Mouse (Mus musculus): ENCODE results near the gene Rabggta.

DNA sequence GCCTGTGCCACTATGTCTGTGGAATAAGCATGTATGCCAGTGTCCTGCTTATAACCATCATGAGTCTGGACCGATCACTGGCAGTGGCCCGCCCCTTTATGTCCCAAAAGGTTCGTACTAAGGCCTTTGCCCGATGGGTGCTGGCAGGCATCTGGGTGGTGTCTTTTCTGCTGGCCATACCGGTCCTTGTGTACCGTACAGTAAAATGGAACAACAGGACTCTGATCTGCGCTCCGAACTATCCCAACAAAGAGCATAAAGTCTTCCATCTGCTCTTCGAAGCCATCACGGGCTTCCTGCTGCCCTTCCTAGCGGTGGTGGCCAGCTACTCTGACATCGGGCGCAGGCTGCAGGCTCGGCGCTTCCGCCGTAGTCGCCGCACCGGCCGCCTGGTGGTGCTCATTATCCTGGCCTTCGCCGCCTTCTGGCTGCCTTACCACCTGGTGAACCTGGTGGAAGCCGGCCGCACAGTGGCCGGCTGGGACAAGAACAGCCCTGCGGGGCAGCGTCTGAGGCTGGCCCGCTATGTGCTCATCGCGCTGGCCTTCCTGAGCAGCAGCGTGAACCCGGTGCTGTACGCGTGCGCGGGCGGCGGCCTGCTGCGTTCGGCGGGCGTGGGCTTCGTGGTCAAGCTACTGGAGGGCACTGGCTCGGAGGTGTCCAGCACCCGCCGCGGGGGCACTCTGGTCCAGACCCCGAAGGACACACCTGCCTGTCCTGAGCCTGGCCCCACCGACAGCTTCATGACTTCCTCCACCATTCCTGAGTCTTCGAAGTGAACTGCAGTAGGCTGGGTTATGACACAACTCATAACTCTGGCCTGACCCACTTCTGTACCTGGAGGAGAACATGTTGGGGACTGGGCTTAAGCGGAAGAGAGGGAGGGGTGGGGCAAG lies 45.7 kb upstream of the Rabggta start:
- TF ChIP-seq POLR2A (IDR thresholded peaks at IDR 0.05; ENCODE audit: control insufficient read depth, extremely low read depth, insufficient read depth, low read length, poor library complexity) (no peak), CTCF (IDR thresholded peaks at IDR 0.05; ENCODE audit: borderline replicate concordance, control insufficient read depth, extremely low read depth, insufficient read depth, low read length, poor library complexity) (no peak)
